Mouse (Mus musculus): ENCODE data around the gene Fgfbp3.
"Not testable (repeated sequence)": the region's sequence is repeated elsewhere in the genome, so short reads cannot be mapped to it uniquely, and the experiment has no call there.

Gene Fgfbp3

DNA sequence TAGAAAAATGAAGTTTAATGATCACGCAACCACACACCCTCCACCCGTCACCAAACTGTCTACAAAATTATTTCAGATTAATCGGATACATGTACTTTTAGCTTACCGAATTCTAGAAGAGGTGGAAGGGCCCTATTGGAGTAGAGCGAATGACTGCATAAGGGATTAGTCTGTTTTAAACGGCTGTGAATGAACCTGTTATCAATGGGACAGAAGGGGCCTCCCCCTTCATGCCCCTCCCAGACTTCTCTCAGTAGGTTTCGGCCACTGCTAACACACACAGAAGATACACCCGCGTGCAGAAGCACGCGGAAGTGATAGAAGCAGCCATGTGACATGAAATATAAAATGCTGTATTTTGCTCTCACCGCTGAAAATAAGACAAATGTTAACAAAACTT, at the start of gene Fgfbp3:
Gene Fgfbp3, minus strand, starts transcription at position 150 of the 400 bp plus-strand sequence.
- no peak for DNase-seq

DNA sequence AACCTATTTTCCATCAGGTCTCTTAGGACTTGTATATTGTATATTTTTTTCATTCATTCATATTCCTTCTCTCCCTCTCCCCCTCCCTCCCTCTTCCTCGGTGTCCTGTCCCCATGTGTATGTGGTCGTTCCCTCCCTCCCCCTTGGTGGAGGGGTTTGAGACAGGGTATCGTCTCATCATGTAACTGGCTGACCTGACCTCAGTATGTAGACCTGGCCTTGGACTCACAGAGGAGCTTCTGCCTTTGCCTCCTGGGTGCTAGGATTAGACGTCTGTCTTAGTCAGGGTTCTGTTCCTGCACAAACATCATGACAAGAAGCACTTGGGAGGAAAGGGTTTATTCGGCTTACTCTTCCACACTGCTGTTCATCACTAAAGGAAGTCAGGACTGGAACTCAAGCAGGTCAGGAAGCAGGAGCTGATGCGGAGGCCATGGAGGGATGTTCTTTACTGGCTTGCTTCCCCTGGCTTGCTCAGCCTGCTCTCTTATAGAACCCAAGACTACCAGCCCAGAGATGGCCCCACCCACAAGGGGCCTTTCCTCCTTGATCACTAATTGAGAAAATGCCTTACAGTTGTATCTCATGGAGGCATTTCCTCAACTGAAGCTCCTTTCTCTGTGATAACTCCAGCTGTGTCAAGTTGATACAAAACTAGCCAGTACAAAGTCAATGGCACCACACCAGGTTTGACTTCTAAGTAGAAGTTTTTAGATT, 43.3 kb upstream of the Fgfbp3 start:
- not testable (repeated sequence) for DNase-seq

DNA sequence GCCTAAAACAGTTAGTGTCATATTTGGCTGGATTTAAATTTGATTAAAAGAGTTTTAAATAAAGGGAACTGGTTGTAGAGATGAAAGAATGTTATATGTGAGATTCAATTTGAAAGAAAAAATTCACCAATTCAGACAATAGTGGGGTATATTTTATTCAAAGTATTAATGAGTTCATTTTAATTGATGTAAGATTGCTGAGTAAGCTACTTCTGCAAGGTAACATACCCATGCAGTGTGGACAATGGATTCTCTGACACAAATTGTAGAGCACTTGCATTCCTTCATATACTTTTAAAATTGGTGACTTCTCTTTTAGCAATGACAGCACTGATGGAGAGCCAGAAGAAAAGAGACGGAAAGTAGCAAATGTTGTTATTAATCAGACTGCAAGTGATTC, 41.9 kb upstream of the Fgfbp3 start:
- DNase-seq: no peak

DNA sequence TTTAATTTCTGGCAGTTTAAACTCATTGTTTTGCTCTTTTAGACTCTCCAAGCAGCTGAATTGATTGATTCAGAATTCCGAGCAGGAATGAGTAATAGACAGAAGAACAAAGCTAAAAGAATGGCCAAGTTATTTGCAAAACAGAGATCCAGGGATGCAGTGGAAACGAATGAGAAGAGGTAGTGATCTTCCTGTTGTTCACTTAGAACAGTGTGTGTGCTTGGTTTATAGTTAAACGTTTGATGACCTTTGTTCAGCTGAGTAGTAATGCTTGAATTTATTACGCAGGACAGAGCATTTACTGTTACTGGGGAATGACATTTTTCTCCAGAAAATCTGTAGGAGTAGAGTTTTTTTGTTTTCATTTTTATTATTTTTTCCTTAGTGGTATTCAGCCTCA, 38.9 kb upstream of the Fgfbp3 start:
- DNase-seq: no peak

DNA sequence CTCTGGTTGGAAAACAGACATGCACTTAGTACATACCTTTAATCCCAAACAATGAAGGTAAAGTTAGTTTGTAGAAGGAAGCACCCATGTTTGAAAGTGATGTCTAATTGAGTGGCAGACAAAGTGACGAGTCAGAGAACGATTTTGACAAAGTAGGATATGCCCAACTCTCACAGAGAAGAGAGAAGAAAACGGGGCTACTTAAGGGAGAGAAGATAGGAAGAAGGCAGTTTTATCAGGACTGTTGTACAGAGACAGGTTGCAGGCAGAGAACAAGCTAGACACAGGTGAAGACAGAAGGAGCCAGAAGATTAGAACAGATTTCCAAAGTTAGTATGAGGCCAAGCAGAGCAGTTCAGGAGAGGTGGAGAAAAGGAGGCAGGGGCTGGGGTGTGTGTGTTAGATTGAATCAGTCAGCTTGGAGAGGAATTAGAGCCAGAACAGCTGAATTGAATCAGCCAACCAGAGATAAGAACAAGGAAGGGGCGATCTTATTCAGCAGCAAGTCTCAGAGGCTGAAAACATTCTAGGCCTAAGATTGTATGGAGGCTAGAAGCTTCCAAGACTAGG, 34.3 kb upstream of the Fgfbp3 start:
- no peak for DNase-seq

DNA sequence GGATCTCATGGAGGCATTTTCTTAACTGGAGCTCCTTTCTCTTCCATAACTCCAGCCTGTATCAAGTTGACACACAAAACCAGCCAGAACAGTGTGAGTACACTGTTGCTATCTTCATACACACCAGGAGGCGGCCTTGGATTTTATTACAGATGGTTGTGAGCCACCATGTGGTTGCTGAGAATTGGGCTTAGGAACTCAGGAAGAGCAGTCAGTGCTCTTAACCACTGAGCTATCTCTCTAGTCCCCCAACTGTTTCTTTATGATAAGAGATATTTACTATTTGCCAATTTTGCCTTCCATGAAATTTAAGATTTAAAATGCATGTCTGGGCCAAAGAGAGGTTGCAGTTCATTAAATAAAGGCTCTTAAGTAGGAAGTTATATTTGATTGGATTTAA, 20.6 kb upstream of the Fgfbp3 start:
- no peak for DNase-seq

DNA sequence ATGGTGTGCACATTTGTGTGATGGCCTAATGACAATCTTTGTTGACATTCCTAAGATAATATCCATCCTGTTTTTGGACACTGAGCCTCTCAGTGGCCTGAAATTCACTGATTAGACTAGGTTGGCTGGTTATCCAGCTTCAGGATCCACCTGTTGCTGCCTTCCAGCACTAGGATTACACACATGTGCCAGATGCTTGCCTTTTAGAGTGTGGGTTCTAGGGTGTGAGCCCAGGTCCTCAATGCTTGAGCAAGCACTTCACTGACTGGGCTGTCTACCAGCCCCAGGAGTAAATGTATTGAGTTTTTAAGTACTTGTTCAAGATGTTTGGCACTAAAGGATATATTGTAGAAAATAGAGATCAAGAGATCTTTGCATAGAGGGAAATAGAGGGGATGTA, 18.6 kb upstream of the Fgfbp3 start:
- DNase-seq: no peak

DNA sequence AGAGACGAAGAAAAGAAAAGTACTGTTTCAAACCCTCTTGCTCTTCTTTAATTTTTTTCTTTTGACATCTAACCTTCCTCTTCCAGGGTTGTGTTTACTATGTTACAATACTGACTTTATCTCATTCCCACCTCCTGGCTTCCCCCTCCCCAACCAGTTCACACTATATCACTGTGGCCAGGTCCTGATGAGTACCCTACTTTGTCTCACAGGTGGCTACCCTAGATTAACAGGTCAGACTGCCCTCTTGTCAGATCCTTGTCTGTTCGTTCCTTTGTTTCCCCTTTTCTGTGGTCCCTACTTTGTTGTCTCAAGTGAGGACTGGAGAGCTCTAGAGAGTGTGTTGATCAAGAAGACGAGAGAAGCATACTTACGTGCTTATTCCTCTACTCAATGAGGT, 16.9 kb upstream of the Fgfbp3 start:
- DNase-seq: no peak

DNA sequence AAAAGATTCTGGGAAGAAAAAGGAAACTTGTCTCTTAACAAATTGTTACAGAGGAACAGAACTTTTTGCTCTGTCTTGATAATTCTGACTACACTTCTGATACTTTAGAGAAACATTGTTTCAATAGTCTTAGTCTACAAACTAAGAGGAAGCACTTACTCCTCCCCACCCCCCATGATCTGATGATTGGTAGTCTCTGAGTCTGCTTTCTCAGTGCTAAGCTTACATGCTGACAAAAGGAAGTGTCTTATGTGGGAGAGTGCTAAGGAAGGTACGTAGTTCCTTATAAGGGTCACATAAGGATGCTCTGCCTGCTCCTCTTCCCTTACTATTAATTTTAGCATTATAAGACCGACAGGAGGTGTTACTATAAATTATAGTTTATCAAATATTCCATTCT, 13.2 kb upstream of the Fgfbp3 start:
- DNase-seq: no peak

DNA sequence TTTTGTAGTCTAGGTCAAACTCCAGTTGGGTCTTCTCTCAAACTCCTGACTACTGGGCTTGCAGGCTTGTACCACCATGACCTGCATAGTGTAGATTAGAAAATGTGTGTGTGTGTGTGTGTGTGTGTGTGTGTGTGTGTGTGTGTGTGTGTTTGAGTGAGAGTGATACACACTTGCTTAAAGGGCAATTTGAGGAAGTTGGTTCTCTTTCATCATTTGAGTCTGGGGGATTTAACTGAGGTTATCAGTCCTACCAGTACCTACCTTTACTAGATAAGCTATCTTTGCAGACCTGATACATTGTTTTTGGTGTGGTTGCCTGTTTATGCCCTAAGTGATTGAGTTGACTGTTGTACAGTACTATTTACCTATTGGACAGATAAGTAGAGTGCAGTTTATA, 12.7 kb upstream of the Fgfbp3 start:
- no peak for DNase-seq

DNA sequence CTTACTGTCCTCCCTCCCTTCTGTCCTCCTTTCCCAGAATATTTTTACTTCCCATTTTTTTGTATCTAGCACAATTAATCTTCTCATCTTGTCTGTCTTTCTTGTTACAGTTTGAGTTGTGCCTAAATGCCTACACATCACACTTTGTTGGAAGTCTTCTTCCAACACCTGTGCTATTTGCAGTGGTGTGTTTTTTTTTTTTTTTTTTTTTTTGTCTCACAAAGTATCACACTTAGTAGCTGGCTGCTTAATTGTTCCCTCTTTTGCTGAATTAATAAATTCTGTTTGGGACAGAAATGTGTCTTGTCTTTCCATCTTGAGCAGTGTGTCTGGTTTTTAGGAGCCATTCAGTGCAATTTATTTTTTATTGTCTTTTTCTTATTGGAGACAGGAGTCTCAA, 10.4 kb upstream of the Fgfbp3 start:
- DNase-seq: no peak

DNA sequence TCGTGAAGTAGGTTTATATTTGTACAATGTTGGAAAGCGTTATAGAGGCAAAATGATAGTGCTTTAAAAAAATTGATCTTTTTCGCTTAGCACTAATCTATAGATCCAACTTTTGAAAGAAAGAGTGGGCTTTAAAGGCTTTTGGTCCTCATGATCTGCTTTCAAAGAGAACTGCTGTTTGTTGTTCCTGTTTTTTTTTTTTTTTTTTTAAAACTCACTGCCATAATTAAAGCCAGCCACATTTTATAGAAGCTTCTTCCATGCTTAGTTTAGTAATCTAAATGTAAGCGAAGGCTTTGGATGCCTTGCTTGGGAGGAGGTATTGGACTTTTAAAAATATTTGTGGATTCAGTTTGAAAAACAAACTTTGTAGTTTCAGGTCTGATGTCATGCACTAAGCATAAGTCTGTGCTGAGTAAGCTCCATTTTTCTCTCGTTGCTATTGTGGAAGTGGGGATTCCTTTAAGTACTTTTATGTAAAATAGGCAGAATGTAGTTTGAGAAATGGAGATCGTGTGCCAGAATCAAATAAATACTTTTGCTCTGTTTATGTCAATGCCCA, 8.5 kb upstream of the Fgfbp3 start:
- DNase-seq: no peak

DNA sequence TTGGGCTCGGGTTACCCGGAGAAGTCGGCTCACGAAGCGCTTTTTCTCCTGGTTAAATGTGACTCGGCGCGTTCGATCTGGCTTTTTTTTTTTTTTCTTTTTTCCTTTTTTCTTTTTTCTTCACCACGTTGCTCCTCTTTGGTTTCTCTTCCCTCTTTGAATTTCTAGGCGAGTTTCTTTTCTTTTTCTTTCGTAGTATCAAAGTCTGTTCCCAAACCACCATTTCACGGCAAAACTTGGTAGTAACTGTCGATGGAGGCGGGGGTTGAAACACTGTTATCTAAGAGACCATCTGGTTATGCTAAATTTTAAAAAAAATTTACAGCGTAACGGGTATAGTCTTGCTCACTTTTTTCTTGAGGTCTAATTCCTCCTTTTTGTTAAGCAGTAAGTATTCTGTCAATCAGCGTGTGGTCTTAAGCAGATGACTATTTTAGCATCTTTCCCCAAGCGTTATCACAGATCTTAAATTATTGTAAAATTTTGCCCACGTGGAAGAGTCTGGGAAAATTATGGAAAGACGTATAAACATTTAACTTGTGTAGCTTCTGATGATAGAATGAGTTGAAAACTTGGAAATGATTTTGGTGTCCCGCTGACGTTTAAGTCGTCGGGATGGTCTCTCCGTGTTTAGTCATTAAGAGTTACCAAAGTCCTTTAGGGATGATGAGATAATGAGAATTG, 7.3 kb upstream of the Fgfbp3 start:
- no peak for DNase-seq

DNA sequence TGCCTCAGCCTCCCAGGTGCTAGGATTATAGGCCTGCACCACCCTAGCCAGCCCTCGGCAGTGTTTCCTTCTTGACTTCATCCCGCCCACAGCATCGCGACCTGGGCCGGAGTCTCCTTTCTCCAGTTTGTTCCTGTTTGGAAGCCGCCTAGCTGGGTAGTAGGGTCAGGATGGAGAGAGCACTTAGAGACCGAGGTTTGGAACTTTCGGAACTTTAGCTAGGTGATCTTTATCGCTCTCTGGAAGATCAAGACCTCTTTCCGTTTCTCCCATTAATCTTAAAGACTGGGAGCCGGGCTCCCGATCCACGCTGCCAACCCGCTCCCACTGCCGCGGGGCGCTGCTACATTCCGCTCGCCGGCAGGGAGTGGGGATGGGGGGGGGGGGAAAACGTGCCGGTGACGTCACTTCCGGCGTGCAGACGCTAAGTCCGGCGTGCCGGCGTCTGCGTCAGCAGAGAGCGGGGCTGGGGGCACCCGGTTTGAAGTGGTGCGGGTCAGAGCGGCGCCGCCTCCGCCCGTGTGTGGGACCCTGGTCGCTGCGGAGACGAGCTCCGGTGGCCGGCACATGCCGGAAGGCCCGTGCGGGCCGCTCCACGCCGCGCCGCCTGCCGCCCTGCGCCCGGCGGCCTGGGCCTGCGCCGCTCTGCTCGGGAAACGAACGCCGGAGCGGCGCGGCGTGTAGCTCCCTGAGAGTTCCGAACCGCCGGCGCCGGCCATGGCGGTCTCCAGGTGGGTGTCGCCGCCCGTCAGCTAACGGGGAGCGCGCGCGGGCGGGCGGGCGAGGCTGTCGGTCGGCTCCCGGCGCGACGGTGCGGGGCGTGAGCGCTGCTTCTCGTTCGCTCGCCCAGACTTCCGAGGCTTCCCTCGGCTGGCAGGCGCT, 6.5 kb upstream of the Fgfbp3 start, which contains the start of gene Btaf1:
Gene Btaf1, plus strand, starts transcription at position 409 of the 882 bp plus-strand sequence.
- peak; percentile 86 for DNase-seq

DNA sequence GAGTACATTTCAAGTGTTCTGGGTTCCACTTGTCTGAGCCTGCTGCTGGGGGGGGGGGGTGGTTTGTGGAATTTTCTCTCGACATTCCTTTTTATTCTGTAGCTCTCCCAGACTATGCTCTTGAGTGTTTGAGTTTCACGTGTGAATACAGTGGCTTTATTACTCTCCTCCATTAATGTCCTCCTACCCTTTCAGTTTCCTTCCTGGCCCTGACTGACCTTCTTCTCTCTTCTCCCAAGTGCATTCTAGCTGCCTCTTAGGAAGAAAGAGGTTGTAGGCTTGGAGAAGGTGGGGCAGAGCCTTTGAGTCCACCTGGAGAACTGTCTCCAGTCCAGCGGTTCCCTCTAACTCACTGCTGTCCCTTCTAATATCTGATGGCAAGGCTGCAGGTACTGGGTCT, 3.5 kb upstream of the Fgfbp3 start:
- no peak for DNase-seq

DNA sequence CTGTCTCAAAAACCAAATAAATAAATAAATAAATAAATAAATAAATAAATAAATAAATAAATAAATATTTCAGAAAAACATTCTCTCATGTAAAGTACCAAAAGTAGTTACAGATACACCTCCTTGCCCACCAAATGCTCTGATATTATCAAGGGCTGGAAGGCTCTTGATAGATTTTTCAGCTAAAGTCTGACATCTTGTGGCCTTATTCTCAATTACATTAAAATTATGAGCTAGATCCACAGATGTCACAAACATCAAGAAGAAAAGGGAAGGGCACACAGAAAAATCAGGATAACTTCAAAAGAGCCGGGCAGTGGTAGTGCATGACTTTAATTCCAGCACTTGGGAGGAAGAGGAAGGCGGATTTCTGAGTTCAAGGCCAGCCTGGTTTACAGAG, 2.6 kb upstream of the Fgfbp3 start:
- no peak for DNase-seq

DNA sequence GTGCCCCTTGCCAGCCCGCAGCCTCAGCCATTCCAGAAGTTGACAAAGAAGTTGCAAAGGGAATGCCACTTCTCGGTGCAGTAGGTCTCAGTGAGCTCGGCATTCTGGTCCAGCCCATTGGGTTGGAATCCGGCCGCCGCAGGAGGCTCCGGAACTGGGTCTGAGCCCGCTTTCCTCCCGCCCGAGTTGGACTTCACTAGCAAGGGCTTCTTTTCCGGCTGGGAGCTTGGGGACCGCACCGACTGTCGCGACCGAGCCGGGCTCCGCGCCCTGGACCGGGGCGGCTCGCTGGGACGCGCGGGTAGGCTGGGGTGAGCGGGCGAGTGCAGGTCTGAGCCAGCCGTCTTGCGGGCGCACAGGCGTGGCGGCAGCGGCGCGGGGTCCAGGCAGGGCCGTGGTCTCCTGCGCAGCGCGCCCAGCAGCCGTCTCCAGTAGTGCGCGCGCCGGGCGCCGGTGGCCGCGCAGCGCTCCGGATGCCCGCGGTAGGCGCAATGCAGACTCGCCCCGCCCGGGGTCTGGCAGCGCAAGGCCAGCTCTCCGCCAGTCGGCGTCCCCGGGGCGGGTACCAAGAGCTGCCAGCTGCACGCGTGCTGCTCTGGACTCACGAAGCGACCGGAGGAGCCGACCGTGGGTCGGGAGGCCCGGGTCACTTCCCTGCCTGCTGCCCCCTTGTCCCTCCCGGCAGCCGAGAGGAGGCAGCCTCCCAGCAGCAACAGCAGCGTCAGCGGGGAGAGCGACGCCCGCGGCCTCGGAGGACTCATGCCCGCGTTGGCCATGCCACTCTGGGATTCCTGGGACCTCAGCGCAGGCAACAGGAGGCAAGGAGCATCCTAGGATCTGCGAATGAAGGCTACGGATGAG, 744 bp downstream of the Fgfbp3 start:
- peak; percentile 85 for DNase-seq

DNA sequence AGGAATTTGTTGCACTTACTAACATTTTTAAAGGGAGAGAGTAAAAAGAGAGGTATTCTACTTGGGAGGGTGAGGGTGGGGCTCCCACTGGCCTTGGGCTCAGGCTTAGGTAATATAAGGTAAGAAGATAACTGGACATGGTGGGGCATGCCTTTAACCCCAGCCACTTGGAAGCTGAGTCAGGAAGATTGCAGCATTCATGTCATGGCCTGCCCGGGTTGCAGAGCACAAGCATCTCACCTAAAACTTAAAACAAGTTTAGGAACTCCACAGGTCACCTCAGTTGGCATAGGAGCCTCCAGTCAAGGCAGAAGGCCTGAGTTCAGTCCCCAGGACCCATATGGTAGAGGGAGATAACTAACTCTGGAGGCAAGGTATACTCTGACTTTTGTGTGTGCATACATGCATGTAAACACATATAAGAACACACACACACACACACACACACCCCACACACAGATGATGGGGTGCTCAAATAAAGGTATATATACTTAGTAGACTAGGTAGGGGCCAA, 2.5 kb downstream of the Fgfbp3 start:
- DNase-seq: no peak

DNA sequence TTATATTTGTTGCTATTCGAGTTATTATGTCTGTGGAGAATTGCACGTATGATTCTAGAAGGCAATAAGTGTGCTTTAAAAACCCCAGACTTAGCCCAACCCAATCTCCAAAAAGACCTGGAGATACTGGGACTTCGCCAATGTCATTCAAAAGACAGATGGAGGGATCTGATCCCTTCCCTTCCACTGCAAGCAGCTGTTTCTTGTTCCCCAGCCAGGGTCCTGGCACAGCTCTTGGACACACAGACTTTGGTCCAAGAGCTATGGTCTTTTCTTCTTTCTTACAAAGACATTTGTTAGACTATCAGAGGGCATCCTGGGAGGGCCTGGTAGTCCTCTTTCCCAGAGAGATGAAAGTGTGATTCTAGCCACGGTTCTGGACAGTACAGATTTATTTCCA, 3.2 kb downstream of the Fgfbp3 start:
- no peak for DNase-seq

DNA sequence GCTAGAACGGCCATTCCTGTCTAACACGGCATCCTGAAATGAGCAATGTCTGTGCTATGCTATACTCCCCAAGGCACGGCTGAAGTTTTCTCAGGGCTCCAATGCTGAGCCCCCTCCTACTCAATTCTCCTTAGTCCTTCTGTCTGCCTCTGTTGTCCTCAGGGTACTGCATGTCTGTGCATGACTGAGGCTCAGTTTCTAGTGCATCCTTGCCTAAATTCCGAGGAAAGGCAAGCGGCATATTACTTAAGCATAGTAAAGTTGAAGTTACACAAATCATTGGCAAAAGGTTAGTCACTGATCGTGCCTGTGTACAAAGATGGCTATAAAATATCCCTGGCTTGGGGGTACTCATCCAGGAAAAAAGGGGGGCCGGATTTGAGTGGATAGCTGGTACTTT, 6.4 kb downstream of the Fgfbp3 start:
- DNase-seq: no peak

DNA sequence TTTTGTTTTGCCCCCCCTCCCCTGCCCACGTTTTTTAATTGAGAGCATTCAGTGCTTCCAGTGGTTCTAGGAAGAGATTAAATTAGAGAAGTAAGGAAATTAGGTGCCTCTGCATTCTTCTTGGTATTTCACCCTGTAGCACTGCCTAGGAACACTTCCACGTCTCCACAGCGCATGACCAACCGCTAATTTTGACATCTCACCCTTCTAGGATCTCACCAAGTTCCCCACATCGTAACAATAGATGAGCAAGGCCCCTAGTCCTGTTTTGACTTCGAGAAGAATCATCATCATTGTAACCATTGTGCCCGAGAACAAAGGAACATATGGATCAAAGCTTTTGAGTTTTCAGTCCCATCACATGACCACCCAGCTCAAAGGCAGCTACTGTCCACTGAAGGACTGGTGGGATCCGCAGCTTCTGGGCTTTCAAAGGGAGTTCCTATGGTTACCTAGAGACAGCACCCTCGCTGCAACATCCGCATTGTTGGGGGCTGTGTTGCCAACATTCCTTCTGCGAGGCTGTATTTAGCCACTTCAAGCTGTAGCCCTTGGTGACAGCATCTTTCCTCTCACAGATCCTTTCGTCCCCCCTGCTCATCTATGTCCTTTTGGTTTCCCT, 8.9 kb downstream of the Fgfbp3 start:
- peak; percentile 61 for DNase-seq
